Mouse (Mus musculus) right cerebral cortex, postnatal 10 days (tissue): ENCODE measurements around the gene Crip1.
"Not testable (repeated sequence)": the region's sequence is repeated elsewhere in the genome, so short reads cannot be mapped to it uniquely, and the experiment has no call there.

ENCODE experiments used
- DNase-seq, 2 experiments: peaks; one replicate each; pipeline ENCODE4 v3.0.0; 2021; ENCODE audit warnings: low spot score in 2 of 2

Crip1 gene

DNA sequence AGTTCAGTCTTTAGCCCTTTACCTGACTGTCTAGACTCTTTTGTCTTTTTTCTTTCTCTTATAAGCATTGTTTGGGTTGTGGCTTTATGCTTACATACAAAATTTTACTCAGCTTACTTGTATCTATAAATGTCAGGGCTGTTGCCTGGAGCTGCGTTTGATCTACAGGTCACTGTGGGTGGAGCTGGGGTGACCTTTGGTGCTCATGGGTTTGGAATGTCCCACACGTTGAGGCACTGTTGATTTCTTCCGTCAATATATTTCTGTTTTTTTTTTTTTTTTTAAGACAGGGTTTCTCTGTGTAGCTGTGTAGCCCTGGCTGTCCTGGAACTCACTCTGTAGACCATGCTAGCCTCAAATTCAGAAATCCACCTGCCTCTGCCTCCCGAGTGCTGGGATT, 34.9 kb downstream of the Crip1 start:
- DNase-seq = no peak

DNA sequence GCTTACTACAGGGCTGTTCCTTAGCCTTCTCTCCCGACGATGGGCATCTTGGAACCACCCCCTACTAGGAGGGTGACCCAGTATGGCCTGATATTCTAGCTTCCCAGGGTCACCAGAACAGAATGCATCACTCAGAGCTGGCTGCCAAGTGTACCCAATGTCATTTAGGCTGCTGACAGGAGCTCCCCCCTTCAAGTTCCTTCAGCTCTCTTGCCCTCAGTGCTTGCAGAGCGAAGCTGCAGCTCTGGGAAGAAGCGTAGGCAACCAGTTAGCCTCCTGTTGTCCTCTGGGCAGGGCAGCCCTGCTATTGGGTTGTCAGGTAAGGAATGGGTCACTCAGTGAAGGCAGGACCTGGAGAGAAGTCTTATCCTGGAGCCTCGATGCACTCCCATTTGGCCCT, 38.8 kb downstream of the Crip1 start:
- no peak for DNase-seq

DNA sequence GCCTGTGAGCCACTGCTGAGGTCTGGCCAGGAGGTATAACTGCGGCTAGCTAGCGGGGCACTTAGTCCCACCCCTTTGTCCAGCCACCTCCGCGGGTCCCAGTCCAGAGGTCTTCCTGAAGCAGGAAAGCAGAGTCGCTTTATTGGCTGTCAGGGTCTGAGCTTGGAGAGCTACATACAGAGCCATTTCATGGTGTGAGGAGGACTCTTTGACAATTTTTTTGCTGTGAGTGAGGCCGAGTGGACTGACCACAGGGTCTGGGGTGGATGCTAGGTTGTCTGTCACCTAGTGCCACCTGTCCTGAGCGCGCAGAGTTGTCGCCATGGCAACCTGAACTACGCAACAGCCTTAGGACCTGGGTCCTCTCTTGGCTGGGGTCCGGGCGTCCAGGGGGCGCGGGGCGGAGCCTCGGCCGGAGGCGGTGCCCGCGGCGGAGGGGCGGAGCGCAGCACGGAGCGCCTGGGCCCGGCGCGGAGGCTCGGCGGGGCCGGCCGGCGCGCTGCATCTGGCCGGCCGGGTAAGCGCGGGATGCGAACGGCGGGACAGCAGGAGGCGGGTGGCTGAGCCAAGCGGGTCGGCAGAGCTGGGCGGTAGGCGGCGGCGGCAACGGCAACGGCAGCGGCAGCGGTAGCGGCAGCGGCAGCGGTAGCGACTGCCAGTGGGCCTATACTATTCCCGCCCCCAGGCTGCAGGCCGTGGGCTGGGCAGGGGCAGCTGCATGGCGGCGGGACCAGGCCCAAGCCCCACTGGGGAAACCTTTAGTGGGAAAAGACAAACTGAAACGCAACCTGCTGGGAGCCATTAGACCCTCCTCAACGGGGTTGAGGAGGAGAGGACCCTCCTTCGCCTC, 39.6 kb downstream of the Crip1 start, which contains the start of gene Tmem121:
TSS of gene Tmem121 (plus strand) at position 489 of the 850 bp plus-strand sequence.
- peak; percentile 65 to 67 for DNase-seq

DNA sequence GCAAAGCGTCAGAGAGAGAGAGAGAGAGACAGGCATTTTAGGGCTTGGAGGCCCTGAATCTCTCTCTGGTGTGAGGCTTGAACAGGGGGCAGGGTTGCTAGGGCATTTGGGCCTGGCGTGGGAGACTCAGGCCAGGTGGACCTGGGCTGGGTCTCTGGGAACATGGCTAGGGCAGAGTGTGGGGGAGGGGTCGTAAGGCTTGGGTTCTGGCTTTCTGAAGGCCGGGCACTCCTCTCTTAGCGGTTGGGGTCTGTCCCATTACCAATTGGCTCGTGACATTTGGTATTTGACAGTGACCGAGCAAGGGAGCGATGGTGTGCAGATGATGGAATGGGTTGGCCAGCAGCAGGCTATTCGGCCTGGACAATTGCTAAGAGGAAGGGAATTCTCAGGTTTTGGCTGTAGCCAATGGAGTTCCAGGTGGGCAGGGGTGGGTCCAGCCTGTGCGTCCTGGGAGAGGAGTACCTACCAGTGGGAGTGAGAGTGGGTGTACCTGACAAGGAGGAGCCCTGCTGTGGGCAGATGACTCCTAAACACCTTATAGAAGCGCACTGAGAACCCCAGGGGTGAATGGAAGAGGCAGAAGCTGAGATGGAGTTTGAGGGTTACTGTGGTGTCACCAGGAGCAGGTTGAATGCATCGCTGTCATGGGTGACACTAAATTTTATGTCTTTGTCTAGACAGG, 40.4 kb downstream of the Crip1 start:
- DNase-seq = no peak

DNA sequence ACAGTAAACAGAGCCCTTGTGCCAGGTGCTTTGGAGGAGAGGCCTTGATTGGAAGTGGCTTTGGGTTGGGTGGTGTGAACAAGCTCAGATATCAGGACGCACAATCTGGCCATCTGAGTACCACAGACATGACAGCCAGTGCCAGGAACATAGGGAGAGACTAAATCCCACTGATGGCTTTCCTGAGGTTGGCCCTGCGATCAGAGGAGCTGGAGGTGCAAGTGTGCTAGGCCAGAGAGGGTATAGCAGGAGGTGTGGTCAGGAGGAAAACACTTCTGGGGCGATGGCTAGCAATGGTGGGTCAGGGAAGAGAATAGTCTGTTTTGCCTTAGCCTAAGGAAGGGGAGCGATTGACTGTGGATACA, 40.9 kb downstream of the Crip1 start:
- no peak for DNase-seq

DNA sequence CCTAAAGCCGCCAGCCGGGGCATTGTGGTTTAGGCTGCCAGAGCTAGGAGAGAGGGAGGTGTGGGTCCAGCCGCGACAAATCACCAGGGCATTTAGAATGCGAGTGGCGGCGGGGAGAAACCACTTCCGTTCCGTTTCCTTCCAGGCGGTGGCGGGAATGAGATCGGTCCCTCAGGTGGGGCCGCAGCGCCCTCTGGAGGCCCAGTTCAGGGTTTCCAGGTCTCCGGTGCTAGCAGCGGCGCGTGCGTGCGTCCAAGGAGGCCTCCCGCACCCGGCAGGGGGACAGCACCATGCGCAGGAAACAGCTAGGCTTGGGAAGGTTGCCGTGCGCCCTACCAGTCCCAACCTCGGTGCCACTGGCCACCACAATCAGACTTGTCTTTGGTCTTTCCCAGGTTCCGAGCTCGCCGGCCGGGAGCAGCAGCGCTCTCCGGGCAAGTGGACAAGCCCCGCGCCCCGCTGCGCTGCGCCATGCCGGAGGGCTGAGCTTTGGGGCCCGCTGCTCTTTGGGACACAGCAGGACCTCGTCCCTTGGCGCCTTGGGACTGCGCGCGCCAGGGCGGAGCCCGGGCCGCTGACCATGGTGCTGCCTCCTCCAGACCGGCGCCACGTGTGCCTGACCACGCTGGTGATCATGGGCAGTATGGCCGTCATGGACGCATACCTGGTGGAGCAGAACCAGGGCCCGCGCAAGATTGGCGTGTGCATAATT, 41.6 kb downstream of the Crip1 start:
- DNase-seq = peak; percentile 93 to 96

DNA sequence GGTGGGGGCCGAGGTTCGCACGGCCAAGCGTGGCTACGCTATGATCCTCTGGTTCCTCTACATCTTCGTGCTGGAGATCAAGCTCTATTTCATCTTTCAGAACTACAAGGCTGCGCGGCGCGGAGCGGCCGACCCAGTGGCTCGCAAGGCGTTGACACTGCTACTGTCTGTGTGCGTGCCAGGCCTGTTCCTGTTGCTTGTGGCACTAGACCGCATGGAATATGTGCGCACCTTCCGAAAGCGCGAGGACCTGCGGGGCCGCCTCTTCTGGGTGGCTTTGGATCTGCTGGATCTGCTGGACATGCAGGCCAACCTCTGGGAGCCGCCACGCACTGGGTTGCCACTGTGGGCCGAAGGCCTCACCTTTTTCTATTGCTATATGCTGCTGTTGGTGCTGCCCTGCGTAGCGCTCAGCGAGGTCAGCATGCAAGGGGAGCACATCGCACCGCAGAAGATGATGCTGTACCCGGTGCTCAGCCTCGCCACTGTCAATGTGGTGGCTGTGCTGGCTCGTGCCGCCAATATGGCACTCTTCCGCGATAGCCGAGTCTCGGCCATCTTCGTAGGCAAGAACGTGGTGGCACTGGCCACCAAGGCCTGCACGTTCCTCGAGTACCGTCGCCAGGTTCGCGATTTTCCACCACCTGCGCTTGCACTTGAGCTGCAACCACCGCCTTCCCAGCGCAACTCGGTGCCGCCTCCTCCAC, 42.4 kb downstream of the Crip1 start:
- DNase-seq = peak in 1 of 2 experiments; percentile 52

DNA sequence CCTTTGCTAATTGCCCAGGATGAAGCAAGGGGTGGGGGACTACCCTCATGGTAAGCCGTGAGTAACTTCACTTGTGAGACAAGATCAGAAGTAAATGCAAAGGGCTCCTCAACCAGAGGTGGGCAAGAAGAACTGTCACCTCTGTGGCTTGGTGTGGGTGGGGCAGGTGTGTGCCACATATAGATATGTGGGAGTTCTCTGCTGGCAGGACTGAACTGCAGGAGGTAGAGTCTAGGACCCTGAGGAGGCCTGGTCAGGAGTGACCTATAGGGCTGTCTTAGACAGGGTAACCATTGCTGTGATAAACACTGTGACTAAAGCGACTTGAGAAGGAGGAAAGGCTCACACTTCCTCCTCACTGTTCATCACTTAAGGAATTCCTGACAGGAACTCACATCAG, 47.3 kb downstream of the Crip1 start:
- no peak for DNase-seq

DNA sequence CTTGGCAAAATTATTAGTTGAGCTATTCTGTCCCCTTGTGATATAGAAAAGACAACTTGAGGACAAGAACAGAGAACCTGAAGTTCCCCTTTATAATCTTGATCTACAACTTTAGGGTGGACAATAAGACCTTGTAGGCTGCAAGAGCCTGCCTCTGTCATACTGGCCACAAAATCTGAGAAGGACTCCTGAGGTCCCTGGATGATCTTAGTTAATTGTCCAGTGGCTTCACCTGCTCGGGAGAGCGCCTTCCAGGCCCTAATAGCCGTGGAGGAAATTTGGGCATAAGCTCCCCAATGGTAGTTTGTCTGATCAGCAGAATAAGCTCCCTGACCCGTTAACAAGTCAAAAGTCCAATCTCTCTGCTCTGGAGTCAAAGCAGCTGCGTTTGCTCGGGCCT, 53.0 kb downstream of the Crip1 start:
- not testable (repeated sequence) for DNase-seq

DNA sequence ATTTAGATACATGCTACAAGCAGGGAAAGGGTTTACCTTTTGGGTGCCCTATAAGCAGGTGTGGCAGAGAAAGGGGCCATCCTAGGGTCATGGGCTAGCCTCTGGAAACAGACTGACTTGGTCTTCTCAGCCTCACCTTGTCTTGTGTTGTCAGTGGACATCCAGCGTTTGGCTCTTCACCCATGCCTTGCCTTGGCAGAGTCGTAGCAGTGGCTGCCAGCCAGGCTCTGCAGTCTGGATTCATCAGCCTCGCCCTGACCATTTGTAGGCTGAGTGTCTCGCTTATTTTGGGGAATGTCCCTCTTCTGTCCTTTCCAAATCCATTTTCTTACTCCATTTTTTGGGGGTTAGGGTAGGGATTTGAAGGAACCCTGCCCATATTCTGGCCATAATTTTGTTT, 55.2 kb downstream of the Crip1 start:
- no peak for DNase-seq

DNA sequence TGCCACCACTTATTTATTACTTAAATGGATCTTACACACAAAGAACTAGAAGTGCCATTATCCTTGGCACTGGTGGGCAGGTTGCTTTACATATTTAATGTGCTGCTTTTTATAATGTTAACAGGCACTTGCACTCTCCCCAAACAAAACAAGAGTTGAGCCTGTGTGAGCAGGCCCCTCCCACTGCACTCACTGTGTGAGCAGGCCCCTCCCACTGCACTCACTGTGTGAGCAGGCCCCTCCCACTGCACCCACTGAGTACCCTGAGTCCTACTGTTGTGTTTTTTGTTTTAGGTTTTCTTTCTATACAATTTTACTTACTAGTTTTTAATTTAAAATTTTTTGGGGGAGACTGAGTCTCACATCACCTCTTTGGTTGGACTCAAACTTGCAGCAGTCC, 55.9 kb downstream of the Crip1 start:
- DNase-seq = peak in 1 of 2 experiments; percentile 57
